Mouse (Mus musculus): ENCODE data around the gene Fam53a. TPM values are rescaled to one million over a fixed set of nuclear protein-coding genes. Genes with fewer than 3 reads are reported as not detected.

Gene Fam53a
- polyA plus RNA-seq, 1 experiment from 2014 or later: 72.9 TPM

- 5% methylated on average over 9 of the region's 9 CpGs for WGBS
- Histone ChIP-seq H3K27ac (peak overlapping the region; percentile 76), H3K9ac (peak overlapping the region; percentile 48), H3K27me3 (no peaks in the 10 kb centered on the region), H3K36me3 (0 out of 2 replicates have a peak, but pooled peaks cover 4% of the 10 kb centered on the region), H3K4me3 (peak overlapping the region; percentile 81), H3K9me3 (no peaks in the 10 kb centered on the region), H3K4me2 (replicated peaks) (peak overlapping the region; percentile 69), H3K4me1 (peaks cover 17% of the 10 kb centered on the region)
- ATAC-seq (ENCODE audit: insufficient number of reproducible peaks, insufficient read depth, low FRiP score, low TSS enrichment): no peak
These were observed 626 bp upstream of the Fam53a start for GRCm38 (mm10) chr5:33630061-33630460.

- Histone ChIP-seq H3K27me3 (no peaks in the 10 kb centered on the region), H3K36me3 (no peaks in the 10 kb centered on the region), H3K4me1 (peaks cover 17% of the 10 kb centered on the region), H3K9me3 (no peaks in the 10 kb centered on the region), H3K4me3 (peak overlapping the region; percentile 81), H3K27ac (peak overlapping the region; percentile 89), H3K9ac (peak overlapping the region; percentile 79), H3K4me2 (replicated peaks) (peak overlapping the region; percentile 78)
- WGBS: under 1% methylated on average over 24 of the region's 24 CpGs
- ATAC-seq (ENCODE audit: insufficient number of reproducible peaks, insufficient read depth, low FRiP score, low TSS enrichment): no peak; the same call in 1 of the 2 replicates
These were observed 575 bp downstream of the Fam53a start for GRCm38 (mm10) chr5:33628820-33629300.

- no peak for ATAC-seq (ENCODE audit: insufficient number of reproducible peaks, insufficient read depth, low FRiP score, low TSS enrichment)
- H3K9ac ChIP-seq: no peak overlapping the region; the same call in 1 of the 2 replicates
- WGBS: 44% methylated on average over 4 of the region's 4 CpGs
- H3K27me3 ChIP-seq: no peaks in the 10 kb centered on the region
- no peaks in the 10 kb centered on the region for H3K9me3 ChIP-seq
- H3K4me2 ChIP-seq (replicated peaks): peak overlapping the region; percentile 78
- H3K4me3 ChIP-seq: peak overlapping the region; percentile 81
- no peak overlapping the region for H3K27ac ChIP-seq
- no peaks in the 10 kb centered on the region for H3K36me3 ChIP-seq
- peaks cover 17% of the 10 kb centered on the region for H3K4me1 ChIP-seq
These were observed 1.5 kb downstream of the Fam53a start for GRCm38 (mm10) chr5:33627968-33628367.

- 72% methylated on average over 3 of the region's 3 CpGs for WGBS
- ATAC-seq (ENCODE audit: insufficient number of reproducible peaks, insufficient read depth, low FRiP score, low TSS enrichment): no peak
- H3K4me1 ChIP-seq: peaks cover 8% of the 10 kb centered on the region
- H3K4me3 ChIP-seq: no peak overlapping the region
- no peaks in the 10 kb centered on the region for H3K27me3 ChIP-seq
- no peaks in the 10 kb centered on the region for H3K9me3 ChIP-seq
- no peak overlapping the region for H3K27ac ChIP-seq
- H3K9ac ChIP-seq: no peak overlapping the region
- no peak overlapping the region for H3K4me2 ChIP-seq (replicated peaks)
- 0 out of 2 replicates have a peak, but pooled peaks cover 5% of the 10 kb centered on the region for H3K36me3 ChIP-seq
These were observed 5.7 kb downstream of the Fam53a start for GRCm38 (mm10) chr5:33623766-33624165.

GRCm38 (mm10) chr5:33622671-33623070 is 6.8 kb downstream of the Fam53a start:
- WGBS: 78% methylated on average over 2 of the region's 2 CpGs
- Histone ChIP-seq H3K9ac (no peak overlapping the region), H3K4me2 (replicated peaks) (no peak overlapping the region), H3K4me3 (no peak overlapping the region), H3K9me3 (no peaks in the 10 kb centered on the region), H3K27me3 (no peaks in the 10 kb centered on the region), H3K27ac (no peak overlapping the region), H3K4me1 (peaks cover under 1% of the 10 kb centered on the region), H3K36me3 (0 out of 2 replicates have a peak, but pooled peaks cover 5% of the 10 kb centered on the region)
- ATAC-seq (ENCODE audit: insufficient number of reproducible peaks, insufficient read depth, low FRiP score, low TSS enrichment): no peak

GRCm38 (mm10) chr5:33614391-33614790 is 15.0 kb downstream of the Fam53a start:
- no peaks in the 10 kb centered on the region for H3K27me3 ChIP-seq
- H3K4me3 ChIP-seq: no peak overlapping the region
- no peak for ATAC-seq (ENCODE audit: insufficient number of reproducible peaks, insufficient read depth, low FRiP score, low TSS enrichment)
- no peak overlapping the region for H3K9ac ChIP-seq
- peaks cover 36% of the 10 kb centered on the region for H3K36me3 ChIP-seq
- no peak overlapping the region for H3K27ac ChIP-seq
- no peak overlapping the region for H3K4me2 ChIP-seq (replicated peaks)
- no peaks in the 10 kb centered on the region for H3K4me1 ChIP-seq
- no peaks in the 10 kb centered on the region for H3K9me3 ChIP-seq
- WGBS: 84% methylated on average over 6 of the region's 6 CpGs

- H3K4me1 ChIP-seq: no peaks in the 10 kb centered on the region
- H3K9me3 ChIP-seq: no peaks in the 10 kb centered on the region
- no peak overlapping the region for H3K9ac ChIP-seq
- no peak for ATAC-seq (ENCODE audit: insufficient number of reproducible peaks, insufficient read depth, low FRiP score, low TSS enrichment)
- H3K4me3 ChIP-seq: no peak overlapping the region
- H3K27me3 ChIP-seq: no peaks in the 10 kb centered on the region
- H3K36me3 ChIP-seq: peaks cover 60% of the 10 kb centered on the region
- no peak overlapping the region for H3K27ac ChIP-seq
- WGBS: 97% methylated on average over 1 of the region's 1 CpGs
- H3K4me2 ChIP-seq (replicated peaks): no peak overlapping the region
These were observed 17.6 kb downstream of the Fam53a start for GRCm38 (mm10) chr5:33611795-33612194.

GRCm38 (mm10) chr5:33609226-33609625 is 20.2 kb downstream of the Fam53a start:
- Histone ChIP-seq H3K27me3 (no peaks in the 10 kb centered on the region), H3K27ac (no peak overlapping the region), H3K36me3 (peaks cover 74% of the 10 kb centered on the region), H3K9me3 (no peaks in the 10 kb centered on the region), H3K4me3 (no peak overlapping the region), H3K9ac (no peak overlapping the region), H3K4me1 (no peaks in the 10 kb centered on the region), H3K4me2 (replicated peaks) (no peak overlapping the region)
- ATAC-seq (ENCODE audit: insufficient number of reproducible peaks, insufficient read depth, low FRiP score, low TSS enrichment): no peak
- 81% methylated on average over 1 of the region's 1 CpGs for WGBS

- Histone ChIP-seq H3K27me3 (no peaks in the 10 kb centered on the region), H3K9me3 (no peaks in the 10 kb centered on the region), H3K27ac (no peak overlapping the region), H3K4me2 (replicated peaks) (no peak overlapping the region), H3K4me1 (no peaks in the 10 kb centered on the region), H3K36me3 (peaks cover 61% of the 10 kb centered on the region), H3K4me3 (no peak overlapping the region), H3K9ac (no peak overlapping the region)
- 97% methylated on average over 15 of the region's 15 CpGs for WGBS
- ATAC-seq (ENCODE audit: insufficient number of reproducible peaks, insufficient read depth, low FRiP score, low TSS enrichment): no peak
These were observed 22.0 kb downstream of the Fam53a start for GRCm38 (mm10) chr5:33607434-33607833.

GRCm38 (mm10) chr5:33606631-33607030 is 22.8 kb downstream of the Fam53a start:
- WGBS: 79% methylated on average over 7 of the region's 7 CpGs
- no peak overlapping the region for H3K27ac ChIP-seq
- no peaks in the 10 kb centered on the region for H3K27me3 ChIP-seq
- no peaks in the 10 kb centered on the region for H3K9me3 ChIP-seq
- no peaks in the 10 kb centered on the region for H3K4me1 ChIP-seq
- ATAC-seq (ENCODE audit: insufficient number of reproducible peaks, insufficient read depth, low FRiP score, low TSS enrichment): no peak
- H3K36me3 ChIP-seq: peaks cover 53% of the 10 kb centered on the region
- no peak overlapping the region for H3K9ac ChIP-seq
- H3K4me3 ChIP-seq: no peak overlapping the region
- H3K4me2 ChIP-seq (replicated peaks): no peak overlapping the region

- Histone ChIP-seq H3K27me3 (no peaks in the 10 kb centered on the region), H3K36me3 (peaks cover 52% of the 10 kb centered on the region), H3K9me3 (no peaks in the 10 kb centered on the region), H3K4me1 (no peaks in the 10 kb centered on the region), H3K4me2 (replicated peaks) (no peak overlapping the region), H3K27ac (no peak overlapping the region), H3K4me3 (no peak overlapping the region), H3K9ac (no peak overlapping the region)
- ATAC-seq (ENCODE audit: insufficient number of reproducible peaks, insufficient read depth, low FRiP score, low TSS enrichment): no peak
- 85% methylated on average over 5 of the region's 5 CpGs for WGBS
These were observed 24.1 kb downstream of the Fam53a start for GRCm38 (mm10) chr5:33605314-33605713.

GRCm38 (mm10) chr5:33593620-33594019 is 35.8 kb downstream of the Fam53a start:
- H3K4me3 ChIP-seq: no peak overlapping the region
- no peak; the same call in 1 of the 2 replicates for ATAC-seq (ENCODE audit: insufficient number of reproducible peaks, insufficient read depth, low FRiP score, low TSS enrichment)
- H3K36me3 ChIP-seq: peaks cover 9% of the 10 kb centered on the region; the same call in 1 of the 2 replicates
- WGBS: 34% methylated on average over 2 of the region's 2 CpGs
- no peak overlapping the region for H3K27ac ChIP-seq
- no peaks in the 10 kb centered on the region for H3K4me1 ChIP-seq
- no peak overlapping the region for H3K4me2 ChIP-seq (replicated peaks)
- H3K27me3 ChIP-seq: no peaks in the 10 kb centered on the region
- H3K9me3 ChIP-seq: no peaks in the 10 kb centered on the region
- no peak overlapping the region for H3K9ac ChIP-seq

Measured in embryonic facial prominence, embryonic 12.5 days (tissue).